Mouse (Mus musculus) cerebellum, adult 2 months (tissue): ENCODE results near the gene Cyp24a1. TPM values are rescaled to one million over a fixed set of nuclear protein-coding genes. Genes with fewer than 3 reads are reported as not detected.

Experiments
- DNase-seq, 2 experiments: peaks; one replicate each; pipeline ENCODE4 v3.0.0; 2021
- H3K27ac ChIP-seq: fragments of 200-500 bp; 2 replicates; pipeline ENCODE4 v1.5.1; 2012; ENCODE audit warnings: low read length, control low read depth, inconsistent platforms; ENCODE audit not compliant: insufficient read depth
- H3K27me3 ChIP-seq: fragments of 200-500 bp; 2 replicates; pipeline ENCODE4 v1.6.1; 2012; ENCODE audit warnings: inconsistent platforms, mild to moderate bottlenecking, low read length, moderate library complexity; ENCODE audit not compliant: control insufficient read depth, insufficient read depth
- H3K4me1 ChIP-seq: fragments of 200-500 bp; 2 replicates; pipeline ENCODE4 v1.6.1; 2011; ENCODE audit warnings: low read length; ENCODE audit not compliant: control insufficient read depth, insufficient read depth
- H3K4me3 ChIP-seq: fragments of 200-500 bp; replicated peaks from 2 replicates; pipeline ENCODE3; 2011; ENCODE audit warnings: mild to moderate bottlenecking, low read depth, low read length, control low read depth; ENCODE audit not compliant: insufficient read depth
- CTCF ChIP-seq: fragments of 200-500 bp; IDR thresholded peaks from 2 replicates; pipeline ENCODE4 v1.5.1; 2011; ENCODE audit warnings: low read depth, mild to moderate bottlenecking, control low read depth, low read length, moderate library complexity, borderline replicate concordance; ENCODE audit not compliant: insufficient read depth
- POLR2A ChIP-seq: fragments of 200-500 bp; IDR thresholded peaks from 2 replicates; pipeline ENCODE4 v1.6.1; 2011; ENCODE audit warnings: low read length, control low read depth, borderline replicate concordance; ENCODE audit not compliant: insufficient read depth
- WGBS: fragments of 180-500 bp; shearing (Covaris S2); methylation state at CpG from one replicate; pipeline ENCODE4 v1.1.7; 2018; 5-methylcytosine and 5-hydroxymethylcytosine counted together
- polyA plus RNA-seq: library from polyadenylated mRNA; depleted of rRNA; stranded (reverse); fragments of >200 nt; gene quantifications from 2 replicates; pipeline ENCODE4 v1.2.3, GENCODE M21; 2012

The Cyp24a1 gene
- polyA plus RNA-seq, 1 experiment, result 0.08 TPM

- no peak for TF ChIP-seq CTCF
- no peak for TF ChIP-seq POLR2A
- 57% methylated on average over 12 of the region's 12 CpGs for WGBS
- no peak overlapping the region for H3K27ac ChIP-seq
- no peak overlapping the region for H3K4me3 ChIP-seq
- H3K27me3 ChIP-seq, result no peaks in the 10 kb centered on the region; the same call in 1 of the 2 replicates
- no peak for DNase-seq
- no peaks in the 10 kb centered on the region for H3K4me1 ChIP-seq
Observed at GRCm38 (mm10) chr2:170534116-170534802, 37.3 kb upstream of the Cyp24a1 start.

- Histone ChIP-seq H3K4me3 (no peak overlapping the region), H3K4me1 (no peaks in the 10 kb centered on the region), H3K27me3 (no peaks in the 10 kb centered on the region; the same call in 1 of the 2 replicates), H3K27ac (no peak overlapping the region)
- no peak for TF ChIP-seq CTCF
- DNase-seq, result no peak
- 94% methylated on average over 3 of the region's 3 CpGs for WGBS
Observed at GRCm38 (mm10) chr2:170530256-170530655, 33.3 kb upstream of the Cyp24a1 start.

GRCm38 (mm10) chr2:170529766-170530165 lies 32.8 kb upstream of the Cyp24a1 start:
- DNase-seq, result no peak
- Histone ChIP-seq H3K4me1 (no peaks in the 10 kb centered on the region), H3K27me3 (no peaks in the 10 kb centered on the region; the same call in 1 of the 2 replicates), H3K27ac (no peak overlapping the region), H3K4me3 (no peak overlapping the region)
- no peak for TF ChIP-seq CTCF
- no peak for TF ChIP-seq POLR2A
- 89% methylated on average over 7 of the region's 7 CpGs for WGBS

GRCm38 (mm10) chr2:170528061-170528460 lies 31.1 kb upstream of the Cyp24a1 start:
- no peak for DNase-seq
- H3K27me3 ChIP-seq, result no peaks in the 10 kb centered on the region; the same call in 1 of the 2 replicates

GRCm38 (mm10) chr2:170526513-170526912 lies 29.6 kb upstream of the Cyp24a1 start:
- WGBS, result 95% methylated on average over 8 of the region's 8 CpGs

More at GRCm38 (mm10) chr2:170528061-170528460, 31.1 kb upstream of the Cyp24a1 start:
- Histone ChIP-seq H3K4me3 (no peak overlapping the region), H3K4me1 (no peaks in the 10 kb centered on the region), H3K27ac (no peak overlapping the region)
- 52% methylated on average over 16 of the region's 16 CpGs for WGBS
- no peak for TF ChIP-seq POLR2A
- TF ChIP-seq CTCF, result no peak

GRCm38 (mm10) chr2:170520321-170520971 lies 23.5 kb upstream of the Cyp24a1 start:
- Histone ChIP-seq H3K4me1 (no peaks in the 10 kb centered on the region), H3K27ac (no peak overlapping the region), H3K4me3 (no peak overlapping the region), H3K27me3 (no peaks in the 10 kb centered on the region)
- 6% methylated on average over 7 of the region's 7 CpGs for WGBS
- peak; percentile 42 for DNase-seq
- TF ChIP-seq POLR2A (no peak), CTCF (peak; percentile 64)

More at GRCm38 (mm10) chr2:170526513-170526912, 29.6 kb upstream of the Cyp24a1 start:
- DNase-seq, result no peak
- TF ChIP-seq CTCF (no peak), POLR2A (no peak)
- Histone ChIP-seq H3K27ac (no peak overlapping the region), H3K4me3 (no peak overlapping the region), H3K27me3 (no peaks in the 10 kb centered on the region; the same call in 1 of the 2 replicates), H3K4me1 (no peaks in the 10 kb centered on the region)

- Histone ChIP-seq H3K27ac (no peak overlapping the region), H3K4me3 (no peak overlapping the region), H3K4me1 (peaks cover 7% of the 10 kb centered on the region), H3K27me3 (no peaks in the 10 kb centered on the region)
- DNase-seq, result no peak
- no peak for TF ChIP-seq CTCF
- TF ChIP-seq POLR2A, result no peak
- 88% methylated on average over 12 of the region's 12 CpGs for WGBS
Observed at GRCm38 (mm10) chr2:170513756-170514155, 16.8 kb upstream of the Cyp24a1 start.

GRCm38 (mm10) chr2:170511073-170511891 lies 14.3 kb upstream of the Cyp24a1 start:
- Histone ChIP-seq H3K27me3 (no peaks in the 10 kb centered on the region), H3K4me1 (peaks cover 7% of the 10 kb centered on the region), H3K4me3 (peak overlapping the region; percentile 95), H3K27ac (peak overlapping the region; percentile 99)
- under 1% methylated on average over 68 of the region's 69 CpGs for WGBS
- peak; percentile 86 to 92 for DNase-seq
- TF ChIP-seq POLR2A (peak; percentile 72), CTCF (peak; percentile 84)
